Mouse (Mus musculus): ENCODE measurements at regions not wholly inside any gene's neighbourhood (a gene's known extent, or its start where the extent isn't known, plus 50 kb on each side); places are given as distances from the start of the nearest gene placed in this dataset.

DNA sequence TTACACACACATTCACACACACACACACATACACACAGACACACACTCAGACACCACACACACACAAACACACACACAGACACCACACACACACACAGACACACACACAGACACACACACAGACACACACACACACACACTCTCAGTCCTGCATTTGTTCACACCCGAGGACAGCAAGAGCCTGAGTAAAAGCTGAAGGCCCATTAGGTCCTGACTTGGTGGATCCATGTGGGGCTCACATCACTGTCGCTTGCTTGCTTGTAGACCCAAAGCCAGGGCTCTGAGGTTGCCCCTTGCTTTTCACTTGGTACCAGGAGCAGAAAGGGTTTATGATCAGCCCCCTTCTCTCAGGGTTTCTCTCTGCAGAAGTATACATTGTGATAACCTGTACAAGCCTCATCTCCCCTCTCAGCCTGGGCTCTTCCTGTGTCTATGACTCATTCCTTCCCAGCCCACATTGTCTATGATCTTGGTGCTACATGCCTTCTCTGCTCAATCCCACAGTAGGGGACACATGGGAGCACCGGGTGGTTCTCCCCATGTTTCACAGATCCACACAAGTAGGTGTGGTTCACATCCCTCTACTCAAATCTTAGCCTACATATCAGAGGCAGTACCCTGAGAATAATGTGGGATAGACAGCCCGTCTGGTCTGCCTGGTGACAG, 378.8 kb downstream of the Fam19a5 start:
- TF ChIP-seq GATA1 (IDR thresholded peaks at IDR 0.05; ENCODE audit: borderline replicate concordance, low read length) (no peak), FLI1 (IDR thresholded peaks at IDR 0.05; ENCODE audit: low read length) (no peak)
